Mouse (Mus musculus) MEL-GATA-1-ER (cell line): ENCODE measurements around the gene Ctcf.
A peak's percentile ranks its signal among the peaks of the same experiment; 100 is the strongest.

ENCODE experiments used
- DNase-seq: peaks from one replicate; pipeline ENCODE4 v3.0.0-alpha.2; 2012; ENCODE audit warnings: low read depth; ENCODE audit errors: extremely low read depth

Gene Ctcf

GRCm38 (mm10) chr8:105700566-105700965, 64.2 kb downstream of the Ctcf start:
- DNase-seq: peak; percentile 54

- peak; percentile 80 for DNase-seq
Observed at GRCm38 (mm10) chr8:105700966-105701824, 64.8 kb downstream of the Ctcf start, which contains the start of the genes Acd and Pard6a. Gene Acd, minus strand, starts transcription at chr8:105701102. Gene Pard6a, plus strand, starts transcription at chr8:105701148.

- DNase-seq: no peak
Observed at GRCm38 (mm10) chr8:105702001-105702401, 65.6 kb downstream of the Ctcf start.

GRCm38 (mm10) chr8:105702731-105703415, 66.5 kb downstream of the Ctcf start:
- DNase-seq: no peak

- no peak for DNase-seq
Observed at GRCm38 (mm10) chr8:105704146-105704812, 67.9 kb downstream of the Ctcf start.

GRCm38 (mm10) chr8:105704955-105705354, 68.6 kb downstream of the Ctcf start:
- no peak for DNase-seq

- no peak for DNase-seq
Observed at GRCm38 (mm10) chr8:105706426-105706825, 70.1 kb downstream of the Ctcf start.

GRCm38 (mm10) chr8:105707498-105708403, 71.4 kb downstream of the Ctcf start, which contains the start of the genes 4933405L10Rik and Enkd1:
Gene 4933405L10Rik, plus strand, starts transcription at chr8:105707655.
Gene Enkd1, minus strand, starts transcription at chr8:105708210.
- peak; percentile 90 for DNase-seq

GRCm38 (mm10) chr8:105708675-105709074, 72.3 kb downstream of the Ctcf start:
- DNase-seq: no peak

GRCm38 (mm10) chr8:105709317-105709716, 72.9 kb downstream of the Ctcf start:
- DNase-seq: no peak

- DNase-seq: no peak
Observed at GRCm38 (mm10) chr8:105712286-105712685, 75.9 kb downstream of the Ctcf start.

- DNase-seq: peak; percentile 74
Observed at GRCm38 (mm10) chr8:105714139-105714538, 77.8 kb downstream of the Ctcf start.

GRCm38 (mm10) chr8:105715042-105715441, 78.7 kb downstream of the Ctcf start:
- peak; percentile 51 for DNase-seq

GRCm38 (mm10) chr8:105716302-105716945, 80.1 kb downstream of the Ctcf start:
- no peak for DNase-seq

- no peak for DNase-seq
Observed at GRCm38 (mm10) chr8:105719637-105720036, 83.3 kb downstream of the Ctcf start.

- DNase-seq: no peak
Observed at GRCm38 (mm10) chr8:105722861-105723260, 86.5 kb downstream of the Ctcf start.

GRCm38 (mm10) chr8:105725726-105726125, 89.4 kb downstream of the Ctcf start:
- DNase-seq: no peak

- no peak for DNase-seq
Observed at GRCm38 (mm10) chr8:105727397-105728124, 91.2 kb downstream of the Ctcf start.

- DNase-seq: no peak
Observed at GRCm38 (mm10) chr8:105732186-105732585, 95.8 kb downstream of the Ctcf start.
